Mouse (Mus musculus) intestine, embryonic 15.5 days (tissue): Measurements from ENCODE around the gene Nsmce4a. TPM values are rescaled to one million over a fixed set of nuclear protein-coding genes. Genes with fewer than 3 reads are reported as not detected.
"Not testable (repeated sequence)": the region's sequence is repeated elsewhere in the genome, so short reads cannot be mapped to it uniquely, and the experiment has no call there.

Experiments used
- ATAC-seq: fragments of 200-750 bp; cut with Nextera tagmentation; 2 replicates; pipeline ENCODE4 v1.8.0; 2017; ENCODE audit warnings: moderate TSS enrichment, moderate library complexity
- H3K27ac ChIP-seq: fragments of 300-500 bp; sonication (generic); 2 replicates; pipeline ENCODE4 v1.5.1; 2015; ENCODE audit warnings: mild to moderate bottlenecking, inconsistent platforms
- H3K27me3 ChIP-seq: fragments of 300-500 bp; sonication (generic); replicated peaks from 2 replicates; pipeline ENCODE4 v1.6.1; 2015; ENCODE audit warnings: inconsistent platforms
- H3K36me3 ChIP-seq: fragments of 300-500 bp; sonication (generic); 2 replicates; pipeline ENCODE4 v1.6.1; 2015; ENCODE audit warnings: inconsistent platforms
- H3K4me1 ChIP-seq: fragments of 300-500 bp; sonication (generic); replicated peaks from 2 replicates; pipeline ENCODE4 v1.6.1; 2015; ENCODE audit warnings: inconsistent platforms
- H3K4me2 ChIP-seq: fragments of 300-500 bp; sonication (generic); replicated peaks from 2 replicates; pipeline ENCODE4 v1.6.1; 2015; ENCODE audit warnings: mild to moderate bottlenecking, inconsistent platforms
- H3K4me3 ChIP-seq: fragments of 300-500 bp; sonication (generic); replicated peaks from 2 replicates; pipeline ENCODE4 v1.5.1; 2015; ENCODE audit warnings: inconsistent platforms
- H3K9ac ChIP-seq: fragments of 300-500 bp; sonication (generic); 2 replicates; pipeline ENCODE4 v1.6.1; 2015; ENCODE audit warnings: inconsistent platforms
- H3K9me3 ChIP-seq: fragments of 300-500 bp; sonication (generic); 2 replicates; pipeline ENCODE4 v1.6.1; 2016; ENCODE audit warnings: inconsistent platforms
- WGBS: fragments of 180-500 bp; shearing (Covaris S2); methylation state at CpG from one replicate; pipeline ENCODE4 v1.1.7; 2015; 5-methylcytosine and 5-hydroxymethylcytosine counted together
- polyA plus RNA-seq: library from polyadenylated mRNA; unstranded; fragments of >200 nt; fragmentation: Nextera tagmentation; extraction: Ambion mirVana; gene quantifications from 2 replicates; pipeline ENCODE4 v1.2.1, GENCODE M21; 2015

Gene Nsmce4a
- polyA plus RNA-seq, 1 experiment from 2014 or later: 146 TPM

DNA sequence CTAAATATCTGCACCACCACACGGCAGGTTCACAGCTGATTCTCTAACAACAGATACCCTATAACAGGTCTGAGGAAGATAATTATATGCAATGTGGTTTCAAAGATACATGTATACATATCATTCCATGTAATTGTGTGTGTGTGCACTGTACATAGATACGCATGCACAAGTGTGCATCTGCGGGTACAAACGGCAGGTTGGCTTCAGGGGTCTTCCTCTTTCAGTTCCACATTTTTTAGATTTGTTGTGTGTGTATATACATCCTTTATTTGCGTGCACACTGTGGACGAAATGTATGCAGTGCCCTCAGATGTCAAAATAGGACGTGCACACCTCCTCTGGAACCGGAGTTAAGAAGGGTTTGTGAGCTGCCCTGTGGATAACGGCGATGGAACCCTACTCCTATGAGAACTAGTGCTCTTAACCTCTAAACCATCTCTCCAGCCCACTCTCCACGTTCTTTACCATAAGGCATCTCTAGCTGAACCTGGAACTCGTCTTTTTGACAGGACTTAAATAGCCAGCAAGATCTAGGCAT lies 25.2 kb downstream of the Nsmce4a start:
- 75% methylated on average over 12 of the region's 12 CpGs for WGBS
- ATAC-seq: no peak
- Histone ChIP-seq H3K4me3 (peak overlapping the region; percentile 98; the same call in 1 of the 2 replicates), H3K9me3 (no peaks in the 10 kb centered on the region), H3K9ac (no peak overlapping the region), H3K27me3 (no peaks in the 10 kb centered on the region), H3K4me2 (no peak overlapping the region), H3K27ac (no peak overlapping the region), H3K36me3 (peaks cover 6% of the 10 kb centered on the region), H3K4me1 (0 out of 2 replicates have a peak, but pooled peaks cover 3% of the 10 kb centered on the region)

GRCm38 (mm10) chr7:130546791-130547484 lies 26.0 kb downstream of the Nsmce4a start:
- peak overlapping the region; percentile 76 for H3K4me2 ChIP-seq
- under 1% methylated on average over 83 of the region's 84 CpGs for WGBS
- H3K9ac ChIP-seq: peak overlapping the region; percentile 99
- no peaks in the 10 kb centered on the region for H3K27me3 ChIP-seq
- peak overlapping the region; percentile 98 for H3K4me3 ChIP-seq
- H3K36me3 ChIP-seq: peaks cover 8% of the 10 kb centered on the region
- H3K27ac ChIP-seq: peak overlapping the region; percentile 100
- peak; percentile 97 for ATAC-seq
- no peaks in the 10 kb centered on the region for H3K9me3 ChIP-seq
- 0 out of 2 replicates have a peak, but pooled peaks cover 3% of the 10 kb centered on the region for H3K4me1 ChIP-seq

DNA sequence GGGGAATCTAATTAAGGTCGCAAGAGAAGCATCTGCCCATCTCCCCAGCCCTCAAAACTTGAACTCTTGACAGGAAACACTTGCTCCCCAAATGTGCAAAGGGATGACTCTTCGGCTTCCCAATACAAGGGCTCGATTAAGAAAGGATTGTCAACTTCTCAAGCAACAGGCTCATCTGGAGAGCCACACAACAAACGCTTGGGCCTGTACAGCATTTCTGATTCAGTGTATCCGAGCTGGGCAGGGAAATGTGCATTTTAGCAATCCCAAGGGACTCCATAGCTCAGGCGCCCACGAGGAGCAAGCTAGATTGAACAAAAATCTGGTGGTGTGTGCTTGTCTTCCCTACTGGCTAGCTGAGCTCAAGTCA lies 26.5 kb downstream of the Nsmce4a start:
- peak overlapping the region; percentile 98 for H3K4me3 ChIP-seq
- 2% methylated on average over 7 of the region's 7 CpGs for WGBS
- 0 out of 2 replicates have a peak, but pooled peaks cover 3% of the 10 kb centered on the region for H3K4me1 ChIP-seq
- H3K36me3 ChIP-seq: peaks cover 8% of the 10 kb centered on the region
- no peaks in the 10 kb centered on the region for H3K27me3 ChIP-seq
- peak overlapping the region; percentile 99 for H3K9ac ChIP-seq
- peak overlapping the region; percentile 100 for H3K27ac ChIP-seq
- no peaks in the 10 kb centered on the region for H3K9me3 ChIP-seq
- no peak for ATAC-seq
- peak overlapping the region; percentile 76 for H3K4me2 ChIP-seq

DNA sequence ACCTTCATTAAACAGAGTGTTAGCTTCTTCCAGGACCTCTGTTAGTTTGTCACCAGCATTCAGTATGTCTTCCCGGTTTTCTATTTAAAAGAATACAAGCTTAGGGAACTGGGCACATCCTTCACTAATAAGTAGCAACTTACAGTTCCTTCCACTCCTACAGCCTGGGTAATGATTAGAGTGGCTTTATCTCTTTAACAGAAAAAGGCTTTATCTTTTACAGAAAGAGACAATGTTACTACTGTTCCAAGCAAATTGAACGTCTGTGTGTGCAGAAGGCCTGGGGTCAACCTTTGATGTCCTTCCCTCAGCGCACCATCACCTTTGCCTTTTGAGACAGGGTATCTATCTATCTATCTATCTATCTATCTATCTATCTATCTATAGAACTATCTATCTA lies 27.0 kb downstream of the Nsmce4a start:
- Histone ChIP-seq H3K9me3 (no peaks in the 10 kb centered on the region), H3K4me1 (0 out of 2 replicates have a peak, but pooled peaks cover 3% of the 10 kb centered on the region), H3K9ac (peak overlapping the region; percentile 99), H3K4me3 (peak overlapping the region; percentile 98), H3K27me3 (no peaks in the 10 kb centered on the region), H3K36me3 (peaks cover 8% of the 10 kb centered on the region), H3K27ac (peak overlapping the region; percentile 100), H3K4me2 (peak overlapping the region; percentile 76)
- ATAC-seq: no peak
- WGBS: 45% methylated on average over 3 of the region's 3 CpGs

DNA sequence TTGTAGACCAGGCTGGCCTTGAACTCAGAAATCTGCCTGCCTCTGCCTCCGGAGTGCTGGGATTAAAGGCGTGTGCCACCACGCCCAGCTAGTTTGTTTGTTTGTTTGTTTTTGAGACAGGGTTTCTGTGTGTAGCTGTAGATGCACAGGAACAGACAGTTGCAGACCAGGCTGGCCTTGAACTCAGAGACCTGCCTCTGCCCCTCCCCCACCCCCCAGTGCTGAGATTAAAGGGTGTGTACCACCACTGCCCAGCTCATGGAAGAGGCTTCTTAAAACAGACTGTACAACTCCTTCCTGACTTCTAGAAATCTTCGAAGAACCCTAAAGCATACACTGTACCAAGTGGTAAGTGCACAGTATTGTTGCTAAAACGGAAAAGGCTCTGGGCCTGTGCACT lies 27.5 kb downstream of the Nsmce4a start:
- Histone ChIP-seq H3K36me3 (peaks cover 8% of the 10 kb centered on the region), H3K9ac (no peak overlapping the region), H3K27me3 (no peaks in the 10 kb centered on the region), H3K4me3 (no peak overlapping the region), H3K4me1 (0 out of 2 replicates have a peak, but pooled peaks cover 3% of the 10 kb centered on the region), H3K4me2 (peak overlapping the region; percentile 76; the same call in 1 of the 2 replicates), H3K9me3 (no peaks in the 10 kb centered on the region), H3K27ac (no peak overlapping the region)
- WGBS: 83% methylated on average over 5 of the region's 5 CpGs
- ATAC-seq: no peak

DNA sequence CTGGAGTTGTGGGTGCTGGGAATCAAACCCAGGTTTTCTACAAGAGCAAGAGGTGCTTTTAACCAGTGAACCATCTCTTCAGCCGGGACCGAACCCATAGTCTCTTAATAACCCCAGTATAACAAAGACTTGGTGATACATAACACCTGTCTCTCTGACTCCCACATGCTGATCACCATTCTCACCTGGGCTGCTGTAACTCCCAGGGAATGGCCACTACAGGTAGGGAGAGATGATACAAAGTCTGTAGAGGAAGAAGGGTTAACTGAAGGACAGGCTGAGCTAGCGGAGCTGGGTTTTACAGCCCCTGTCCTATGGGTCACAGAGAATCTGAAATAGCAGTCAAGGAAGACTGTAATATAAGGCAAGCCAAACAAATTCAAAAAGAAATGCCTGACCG lies 29.7 kb downstream of the Nsmce4a start:
- 90% methylated on average over 4 of the region's 4 CpGs for WGBS
- Histone ChIP-seq H3K4me3 (no peak overlapping the region), H3K27me3 (no peaks in the 10 kb centered on the region), H3K9me3 (no peaks in the 10 kb centered on the region), H3K36me3 (peaks cover 21% of the 10 kb centered on the region), H3K4me1 (0 out of 2 replicates have a peak, but pooled peaks cover 3% of the 10 kb centered on the region), H3K27ac (no peak overlapping the region), H3K4me2 (no peak overlapping the region), H3K9ac (no peak overlapping the region)
- ATAC-seq: no peak

GRCm38 (mm10) chr7:130540176-130540575 lies 32.7 kb downstream of the Nsmce4a start:
- no peaks in the 10 kb centered on the region for H3K4me1 ChIP-seq
- no peaks in the 10 kb centered on the region for H3K27me3 ChIP-seq
- no peak overlapping the region for H3K4me3 ChIP-seq
- no peaks in the 10 kb centered on the region for H3K9me3 ChIP-seq
- no peak overlapping the region for H3K27ac ChIP-seq
- no peak for ATAC-seq
- peaks cover 31% of the 10 kb centered on the region for H3K36me3 ChIP-seq
- 89% methylated on average over 7 of the region's 7 CpGs for WGBS
- no peak overlapping the region for H3K4me2 ChIP-seq
- no peak overlapping the region for H3K9ac ChIP-seq

DNA sequence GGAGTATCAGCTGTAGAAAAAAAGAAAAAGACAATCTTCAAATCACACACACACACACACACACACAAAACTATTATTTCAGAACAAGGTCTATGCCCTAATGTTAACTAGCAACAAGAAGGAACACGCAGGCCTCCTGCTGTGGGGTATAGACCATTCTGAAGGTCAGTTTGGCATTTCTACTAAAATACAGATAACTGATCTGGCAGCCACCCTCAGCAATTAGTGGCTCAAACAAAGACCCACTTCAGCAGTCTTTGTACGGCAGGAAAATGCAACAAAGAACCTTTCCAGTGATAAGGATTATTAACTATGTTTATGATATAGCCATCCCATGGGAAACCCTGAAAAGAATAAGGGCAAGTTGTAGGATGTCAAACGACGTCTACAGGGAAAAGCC lies 35.9 kb downstream of the Nsmce4a start:
- WGBS: 76% methylated on average over 4 of the region's 4 CpGs
- ATAC-seq: no peak

DNA sequence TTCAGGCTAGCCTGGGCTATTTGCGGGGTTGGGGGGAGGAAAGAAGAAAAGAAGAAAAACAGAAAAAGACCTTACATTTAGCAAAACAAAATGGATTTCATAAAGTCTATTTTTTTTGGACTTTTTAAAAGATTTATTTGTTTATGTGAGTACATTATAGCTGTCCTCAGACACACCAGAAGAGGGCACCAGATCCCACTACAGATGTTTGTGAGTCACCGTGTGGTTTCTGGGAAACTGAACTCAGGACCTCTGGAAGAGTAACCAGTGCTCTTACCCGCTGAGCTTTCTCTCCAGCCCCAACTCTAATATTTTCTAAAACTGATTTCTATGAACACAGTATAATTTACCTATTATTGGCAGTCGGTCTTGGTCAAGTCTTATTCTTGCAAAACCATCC lies 37.7 kb downstream of the Nsmce4a start:
- Histone ChIP-seq H3K4me3 (no peak overlapping the region), H3K4me1 (no peaks in the 10 kb centered on the region), H3K36me3 (peaks cover 31% of the 10 kb centered on the region), H3K27ac (no peak overlapping the region), H3K27me3 (no peaks in the 10 kb centered on the region), H3K9me3 (no peaks in the 10 kb centered on the region), H3K4me2 (no peak overlapping the region), H3K9ac (no peak overlapping the region)
- WGBS: 84% methylated on average over 4 of the region's 4 CpGs
- no peak for ATAC-seq

More for the DNA sequence above, 35.9 kb downstream of the Nsmce4a start:
- H3K9me3 ChIP-seq: no peaks in the 10 kb centered on the region
- no peak overlapping the region for H3K9ac ChIP-seq
- H3K36me3 ChIP-seq: peaks cover 28% of the 10 kb centered on the region
- H3K27me3 ChIP-seq: no peaks in the 10 kb centered on the region
- no peak overlapping the region for H3K4me2 ChIP-seq
- H3K27ac ChIP-seq: no peak overlapping the region
- H3K4me1 ChIP-seq: no peaks in the 10 kb centered on the region
- no peak overlapping the region for H3K4me3 ChIP-seq

DNA sequence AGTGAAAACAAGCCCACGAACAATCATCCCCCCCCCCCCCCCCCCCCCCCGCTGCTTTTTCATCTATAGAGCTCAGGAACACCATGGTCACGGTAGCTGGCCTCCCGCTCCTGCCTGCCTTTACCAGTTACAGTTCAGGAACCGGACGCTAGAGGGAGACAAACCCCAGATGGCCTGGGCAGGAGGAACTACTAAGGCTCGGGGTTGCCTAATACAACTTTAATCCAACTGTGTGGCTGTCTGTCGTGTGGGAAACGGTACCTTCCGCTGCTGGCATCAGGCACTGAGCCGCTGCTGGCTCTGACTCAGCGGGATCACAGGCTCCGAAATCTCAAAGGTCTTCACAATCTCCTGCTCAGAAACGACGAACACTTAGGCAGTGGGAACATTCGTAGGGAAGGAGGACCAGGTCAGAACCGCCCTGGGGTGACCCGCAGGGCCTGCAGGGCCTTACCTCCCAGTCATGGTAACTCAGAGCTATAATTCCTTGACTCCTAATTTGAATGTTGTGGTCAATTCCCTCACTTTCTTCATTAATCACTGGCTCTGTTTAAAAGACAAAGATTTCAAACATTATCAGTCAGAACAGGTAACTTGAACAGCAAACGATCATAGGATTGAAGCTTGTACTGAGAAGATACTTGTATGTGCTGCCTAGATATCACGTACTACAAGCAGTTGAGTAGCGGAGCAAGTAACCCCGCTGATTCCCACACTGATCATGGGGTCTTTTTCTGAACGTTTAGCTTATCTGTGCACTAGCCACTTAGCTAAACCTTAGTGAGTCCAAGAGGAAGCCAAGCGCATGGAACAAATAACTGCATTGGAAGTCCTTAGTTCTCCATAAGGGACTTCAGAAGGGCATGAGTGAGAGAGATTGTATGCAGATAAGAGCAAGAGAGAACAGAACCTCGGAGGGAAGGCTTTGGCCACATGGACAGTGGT lies 39.3 kb downstream of the Nsmce4a start:
- Histone ChIP-seq H3K4me3 (no peak overlapping the region), H3K9ac (no peak overlapping the region), H3K27me3 (no peaks in the 10 kb centered on the region), H3K9me3 (no peaks in the 10 kb centered on the region), H3K36me3 (peaks cover 22% of the 10 kb centered on the region), H3K27ac (no peak overlapping the region), H3K4me1 (no peaks in the 10 kb centered on the region), H3K4me2 (no peak overlapping the region)
- 50% methylated on average over 25 of the region's 25 CpGs for WGBS
- peak; percentile 77 for ATAC-seq

DNA sequence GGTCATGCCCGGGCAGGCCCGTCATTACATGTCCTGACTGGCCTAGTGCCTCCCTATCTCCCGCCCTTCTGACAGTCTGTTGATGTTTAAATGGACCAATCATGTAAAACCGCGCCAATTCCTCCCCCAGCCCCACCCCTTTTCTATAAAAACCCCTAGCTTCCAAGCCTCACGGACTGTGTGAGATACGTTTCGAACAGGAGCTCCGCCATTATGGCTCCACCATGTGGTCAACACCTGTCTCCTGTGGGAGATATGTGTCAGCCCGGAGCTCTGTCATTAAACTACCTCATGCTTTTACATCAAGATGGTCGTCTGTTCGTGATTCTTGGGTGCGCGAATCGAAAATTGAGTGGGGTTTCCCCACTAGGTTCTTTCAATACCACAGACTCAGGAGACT lies 41.8 kb downstream of the Nsmce4a start:
- not testable (repeated sequence) for H3K4me2 ChIP-seq, ATAC-seq, H3K4me1 ChIP-seq, H3K4me3 ChIP-seq, H3K9me3 ChIP-seq, H3K27me3 ChIP-seq, H3K27ac ChIP-seq, H3K9ac ChIP-seq
- 93% methylated on average over 15 of the region's 15 CpGs for WGBS
- H3K36me3 ChIP-seq: peaks cover 17% of the 10 kb centered on the region

DNA sequence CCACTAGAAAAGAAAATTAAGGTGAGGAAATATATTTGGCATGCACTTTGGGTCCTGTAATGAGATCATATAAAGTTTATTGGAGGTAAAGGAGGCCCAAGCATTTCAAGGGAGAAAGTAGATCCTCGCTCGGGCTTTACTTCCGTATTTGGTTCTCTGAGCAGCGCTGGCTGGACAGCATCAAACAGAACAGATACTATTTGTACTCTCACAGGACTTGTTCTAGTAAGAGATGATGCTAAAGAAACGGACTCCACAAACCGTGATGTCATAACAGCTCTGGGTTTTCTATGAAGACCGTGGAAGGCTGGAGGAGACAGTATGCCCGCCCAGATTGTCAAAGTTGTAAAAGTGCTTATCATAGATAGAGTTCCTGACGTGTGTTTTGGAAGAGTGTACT lies 45.6 kb downstream of the Nsmce4a start:
- H3K9me3 ChIP-seq: no peaks in the 10 kb centered on the region
- 0 out of 2 replicates have a peak, but pooled peaks have one; percentile 15 for ATAC-seq
- H3K9ac ChIP-seq: no peak overlapping the region
- 61% methylated on average over 9 of the region's 9 CpGs for WGBS
- no peak overlapping the region for H3K4me2 ChIP-seq
- no peak overlapping the region for H3K4me3 ChIP-seq
- peaks cover 6% of the 10 kb centered on the region for H3K36me3 ChIP-seq
- no peaks in the 10 kb centered on the region for H3K27me3 ChIP-seq
- H3K4me1 ChIP-seq: no peaks in the 10 kb centered on the region
- peak overlapping the region; percentile 36; the same call in 1 of the 2 replicates for H3K27ac ChIP-seq
